Mouse (Mus musculus) spleen, embryonic (tissue): Measurements from ENCODE around the gene Spry1.

Experiments used
- CTCF ChIA-PET: fragments of 350-600 bp; sonication (Branson Sonifier 250); formaldehyde crosslinking; loops from one replicate; lab custom pipeline; 2022; lab: Charles Lee

Spry1 gene

DNA sequence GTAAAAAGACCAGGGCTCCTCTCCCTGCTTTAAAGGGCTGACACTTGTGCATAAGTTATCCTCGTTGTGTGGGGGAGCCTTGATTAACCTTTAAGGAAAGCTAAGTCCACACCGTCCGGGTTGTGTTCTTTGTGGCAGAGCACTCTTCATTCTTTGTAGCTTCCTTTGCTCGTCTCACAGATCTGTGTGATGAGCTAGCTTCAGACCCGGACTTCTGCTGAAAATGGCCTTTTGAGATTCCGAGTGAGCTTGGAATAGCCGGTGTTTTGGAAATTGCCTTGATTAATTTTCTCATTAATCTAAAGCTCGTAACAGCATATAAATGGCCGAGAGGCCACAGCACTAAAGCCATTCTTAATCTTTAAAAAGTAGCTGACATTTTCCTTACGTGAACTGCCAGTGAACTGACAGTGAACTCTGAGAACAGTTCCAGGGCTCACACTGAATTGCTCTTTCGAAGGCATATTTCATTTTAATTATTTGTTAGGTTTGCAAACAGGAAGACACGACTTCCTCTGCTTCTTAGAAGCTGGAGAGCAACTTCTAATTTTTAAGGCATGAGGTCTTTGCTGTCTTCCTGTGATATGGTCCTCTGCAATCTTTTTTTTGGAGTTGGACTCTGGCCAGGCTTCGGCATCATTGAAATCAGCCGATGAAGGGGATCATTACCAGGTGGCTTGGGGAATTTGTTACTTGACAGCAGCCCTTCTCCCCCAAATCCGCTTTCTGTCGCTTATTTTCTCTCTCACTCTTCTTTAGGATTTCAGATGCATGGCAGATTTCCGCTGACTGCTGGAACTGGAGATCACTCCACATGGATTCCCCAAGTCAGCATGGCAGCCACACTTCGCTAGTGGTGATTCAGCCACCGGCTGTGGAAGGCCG, 2.3 kb downstream of the Spry1 start:
- CTCF ChIA-PET: interaction anchor here (0.5 kb wide), 1 partner anchor 177 kb away, joined by 5 read pairs; no protein-coding TSS in a partner anchor

GRCm38 (mm10) chr3:37642681-37643214, 3.0 kb downstream of the Spry1 start:
- CTCF ChIA-PET: no interaction called here

GRCm38 (mm10) chr3:37643411-37643810, 3.7 kb downstream of the Spry1 start:
- CTCF ChIA-PET: no interaction called here

GRCm38 (mm10) chr3:37643903-37644302, 4.2 kb downstream of the Spry1 start:
- CTCF ChIA-PET: interaction anchor here (0.5 to 0.6 kb wide), 2 partner anchors 359 to 590 kb away, joined by 3 read pairs; no protein-coding TSS in a partner anchor

DNA sequence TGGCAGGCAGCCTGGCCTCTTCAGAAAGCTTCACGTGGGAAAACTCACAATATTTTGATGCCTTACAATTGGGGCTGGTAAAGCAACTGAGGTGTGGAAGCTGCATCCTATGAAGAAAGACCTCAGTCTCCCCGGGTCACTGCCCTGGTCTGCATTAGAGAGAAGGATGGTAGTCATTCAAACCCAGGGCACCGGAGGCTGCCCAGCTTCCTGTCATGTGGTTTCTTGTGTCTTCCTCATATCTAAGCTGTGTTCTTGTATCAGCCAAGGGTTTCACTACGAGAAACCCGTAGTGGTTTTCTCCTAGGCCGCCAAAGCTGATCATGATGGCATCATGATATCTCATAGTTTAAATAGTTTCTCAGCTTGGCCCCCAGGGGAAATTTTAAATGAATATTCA, 5.3 kb downstream of the Spry1 start:
- CTCF ChIA-PET: interaction anchor here (0.7 kb wide), 1 partner anchor 10 kb away, joined by 4 read pairs; no protein-coding TSS in a partner anchor

- CTCF ChIA-PET: no interaction called here
These were observed 6.5 kb downstream of the Spry1 start for GRCm38 (mm10) chr3:37646221-37646620.

- CTCF ChIA-PET: no interaction called here
These were observed 7.5 kb downstream of the Spry1 start for GRCm38 (mm10) chr3:37647225-37647624.

DNA sequence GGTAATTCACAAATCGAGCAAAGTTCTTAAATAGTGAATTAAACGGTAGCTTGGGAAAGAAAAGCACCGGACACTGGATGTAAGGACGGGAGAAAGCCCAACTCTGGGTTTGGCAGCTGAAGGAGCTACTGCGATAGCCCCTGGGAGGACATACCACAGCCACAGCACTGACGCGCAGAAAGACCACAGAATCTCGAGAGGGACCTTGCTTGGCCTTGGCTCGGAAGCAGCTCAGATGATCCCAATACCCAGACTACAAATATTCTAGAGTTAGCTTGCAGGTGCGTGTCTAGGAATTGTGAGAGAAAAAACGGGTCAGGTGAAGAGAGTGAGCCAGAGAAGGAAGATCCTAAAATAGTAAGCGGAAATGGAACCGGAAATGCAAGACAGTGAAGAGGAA, 8.5 kb downstream of the Spry1 start:
- CTCF ChIA-PET: interaction anchor here (0.7 kb wide), 1 partner anchor 220 kb away, joined by 5 read pairs; no protein-coding TSS in a partner anchor

DNA sequence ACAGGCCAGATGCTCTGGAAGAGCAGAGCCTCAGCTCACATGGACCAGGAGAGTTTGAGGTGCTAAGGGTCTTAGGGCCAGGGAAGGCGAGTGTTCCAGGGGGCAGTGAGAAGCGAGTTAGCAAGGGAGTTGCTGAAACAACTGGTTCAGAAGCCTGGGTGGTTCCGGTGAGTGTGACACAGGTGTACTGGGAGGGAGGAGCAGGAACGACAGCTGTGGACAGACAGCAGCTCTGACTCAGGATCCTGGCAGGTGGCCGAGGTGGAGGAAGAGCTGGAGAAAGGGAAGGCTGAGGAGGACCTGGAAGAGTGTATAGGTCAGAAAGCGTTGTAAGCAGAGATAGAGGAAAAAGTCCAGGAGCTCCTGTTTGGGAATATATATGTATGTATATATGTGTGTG, 9.5 kb downstream of the Spry1 start:
- CTCF ChIA-PET: no interaction called here

- CTCF ChIA-PET: no interaction called here
These were observed 12.8 kb downstream of the Spry1 start for GRCm38 (mm10) chr3:37652537-37652936.

- CTCF ChIA-PET: no interaction called here
These were observed 14.4 kb downstream of the Spry1 start for GRCm38 (mm10) chr3:37653935-37654729.

- CTCF ChIA-PET: interaction anchor here (0.5 kb wide), 1 partner anchor 10 kb away, joined by 4 read pairs; no protein-coding TSS in a partner anchor
These were observed 15.0 kb downstream of the Spry1 start for GRCm38 (mm10) chr3:37654787-37655186.

DNA sequence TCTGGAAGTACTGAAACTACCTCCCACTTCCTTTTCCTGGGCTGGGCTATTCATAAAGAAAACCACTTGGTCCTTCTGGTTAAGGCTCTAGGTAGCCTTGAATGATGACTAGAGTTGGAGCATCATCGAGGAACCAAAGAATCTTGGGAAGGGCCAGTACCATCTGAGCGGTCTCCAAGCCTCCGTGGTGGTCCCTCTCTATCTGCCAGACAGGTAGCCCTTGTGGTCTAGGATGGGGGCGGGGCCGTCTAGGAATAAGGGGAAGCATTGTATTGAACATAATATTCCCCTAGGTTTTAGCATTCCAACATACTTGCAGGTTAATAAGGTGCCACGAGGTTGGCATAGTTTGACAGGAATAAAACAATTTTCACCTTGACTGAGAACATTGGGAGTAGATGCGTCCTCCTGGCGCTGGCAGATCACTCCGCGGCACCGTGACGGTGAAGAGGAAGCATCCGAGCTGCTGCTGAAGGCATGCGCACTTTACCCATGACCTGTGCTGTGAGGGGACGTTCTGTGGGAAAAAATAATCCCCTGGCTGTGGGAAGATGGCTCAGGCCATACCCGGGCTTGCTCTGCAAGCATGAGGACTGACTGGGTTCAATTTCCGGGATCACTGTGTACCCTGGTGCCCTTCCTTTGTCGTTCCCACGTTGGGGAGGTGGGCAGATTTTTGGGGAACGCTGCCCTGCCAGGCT, 16.3 kb downstream of the Spry1 start:
- CTCF ChIA-PET: no interaction called here

GRCm38 (mm10) chr3:37657009-37657408, 17.3 kb downstream of the Spry1 start:
- CTCF ChIA-PET: no interaction called here

GRCm38 (mm10) chr3:37658155-37658554, 18.4 kb downstream of the Spry1 start:
- CTCF ChIA-PET: no interaction called here

- CTCF ChIA-PET: interaction anchor here (0.6 kb wide), 1 partner anchor 225 kb away, joined by 3 read pairs; no protein-coding TSS in a partner anchor
These were observed 19.9 kb downstream of the Spry1 start for GRCm38 (mm10) chr3:37659621-37660020.

DNA sequence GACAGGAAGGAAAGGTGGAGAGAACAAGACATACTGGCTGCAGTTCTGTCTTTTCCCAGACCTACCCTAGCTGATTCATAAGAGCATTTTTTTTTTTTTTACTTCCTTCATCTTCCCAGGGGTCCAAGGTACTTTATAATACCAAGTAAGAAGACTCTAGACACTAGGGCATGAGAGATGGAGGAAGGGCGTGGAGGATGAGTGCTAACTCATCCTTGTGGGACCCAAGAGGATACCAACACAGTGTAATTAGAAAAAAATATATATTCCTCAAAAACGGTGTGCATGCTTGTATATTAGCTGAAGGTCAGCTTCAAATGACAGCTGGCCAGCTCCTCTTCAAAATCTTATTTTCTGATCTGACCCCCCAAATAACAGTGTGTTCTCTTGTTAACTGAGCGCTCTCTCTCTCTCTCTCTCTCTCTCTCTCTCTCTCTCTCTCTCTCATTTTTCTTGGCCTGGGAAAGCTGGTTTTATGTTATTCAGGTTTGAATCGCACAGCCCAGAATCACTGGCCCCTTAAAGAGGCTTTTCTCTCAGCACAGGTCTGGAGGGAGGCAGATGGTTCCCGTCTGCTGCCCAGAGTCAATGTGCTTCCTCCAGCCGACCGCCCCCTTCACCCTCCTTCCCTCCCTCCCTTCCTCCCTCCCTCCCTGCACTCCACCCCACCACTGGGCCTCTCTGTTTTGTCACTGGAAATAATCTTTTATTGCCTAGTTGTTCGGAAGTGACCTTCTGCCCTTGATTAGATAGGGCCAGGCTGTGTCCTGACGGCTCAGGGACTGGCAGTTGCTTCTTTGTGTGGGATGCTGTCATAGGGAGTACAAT, 26.8 kb downstream of the Spry1 start:
- CTCF ChIA-PET: no interaction called here

GRCm38 (mm10) chr3:37667119-37667467, 27.3 kb downstream of the Spry1 start:
- CTCF ChIA-PET: no interaction called here

- CTCF ChIA-PET: interaction anchor here (0.6 kb wide), 1 partner anchor 553 kb away, joined by 3 read pairs; no protein-coding TSS in a partner anchor
These were observed 28.0 kb downstream of the Spry1 start for GRCm38 (mm10) chr3:37667736-37668135.

- CTCF ChIA-PET: no interaction called here
These were observed 28.9 kb downstream of the Spry1 start for GRCm38 (mm10) chr3:37668652-37669051.
